Mouse (Mus musculus): Measurements from ENCODE around the gene Enpp3.
A peak's percentile ranks its signal among the peaks of the same experiment; 100 is the strongest.

Gene Enpp3

GRCm38 (mm10) chr10:24765151-24765755 is 77.4 kb downstream of the Enpp3 start:
- DNase-seq (ENCODE audit: inconsistent age in 2 of 2, low spot score in 1 of 2) = no peak

GRCm38 (mm10) chr10:24764640-24765039 is 78.0 kb downstream of the Enpp3 start:
- DNase-seq (ENCODE audit: inconsistent age in 2 of 2, low spot score in 1 of 2) = no peak

- DNase-seq (ENCODE audit: inconsistent age in 2 of 2, low spot score in 1 of 2) = no peak
Observed at GRCm38 (mm10) chr10:24763257-24763656, 79.4 kb downstream of the Enpp3 start.

GRCm38 (mm10) chr10:24758326-24758915 is 84.2 kb downstream of the Enpp3 start:
- DNase-seq (ENCODE audit: inconsistent age in 2 of 2, low spot score in 1 of 2) = no peak

- no peak for DNase-seq (ENCODE audit: inconsistent age in 2 of 2, low spot score in 1 of 2)
Observed at GRCm38 (mm10) chr10:24754874-24755540, 87.6 kb downstream of the Enpp3 start.

- DNase-seq (ENCODE audit: inconsistent age in 2 of 2, low spot score in 1 of 2) = no peak
Observed at GRCm38 (mm10) chr10:24754251-24754835, 88.3 kb downstream of the Enpp3 start.

- no peak for DNase-seq (ENCODE audit: inconsistent age in 2 of 2, low spot score in 1 of 2)
Observed at GRCm38 (mm10) chr10:24753536-24754250, 88.9 kb downstream of the Enpp3 start.

GRCm38 (mm10) chr10:24742950-24743487 is 99.6 kb downstream of the Enpp3 start:
- DNase-seq (ENCODE audit: inconsistent age in 2 of 2, low spot score in 1 of 2) = no peak

- DNase-seq (ENCODE audit: inconsistent age in 2 of 2, low spot score in 1 of 2) = no peak
Observed at GRCm38 (mm10) chr10:24741229-24742198, 101.1 kb downstream of the Enpp3 start.

GRCm38 (mm10) chr10:24739171-24739570 is 103.5 kb downstream of the Enpp3 start:
- DNase-seq (ENCODE audit: inconsistent age in 2 of 2, low spot score in 1 of 2) = no peak

- peak in 1 of 2 experiments; percentile 32 for DNase-seq (ENCODE audit: inconsistent age in 2 of 2, low spot score in 1 of 2)
Observed at GRCm38 (mm10) chr10:24738456-24738855, 104.2 kb downstream of the Enpp3 start.

- no peak for DNase-seq (ENCODE audit: inconsistent age in 2 of 2, low spot score in 1 of 2)
Observed at GRCm38 (mm10) chr10:24735027-24735777, 107.4 kb downstream of the Enpp3 start.

GRCm38 (mm10) chr10:24727478-24727877 is 115.1 kb downstream of the Enpp3 start:
- DNase-seq (ENCODE audit: inconsistent age in 2 of 2, low spot score in 1 of 2) = no peak

- no peak for DNase-seq (ENCODE audit: inconsistent age in 2 of 2, low spot score in 1 of 2)
Observed at GRCm38 (mm10) chr10:24725197-24725596, 117.4 kb downstream of the Enpp3 start.

Data from adrenal gland, adult (tissue).